ENCODE assay signal across 12 mouse cellular contexts in genomic region chr2:170349096-170349495, GRCm38 (mm10).
DNase-seq lines count a peak whose midpoint lies in the region; ATAC-seq lines count a peak whose summit lies in the region.
"Had no signal": no experiment of that assay in that cellular context is flagged by ENCODE, and none has a peak within 500 bp of the region (broad histone marks: within the 10 kb centered on the region; RNA-seq: fewer than 3 reads in every experiment).

No protein-coding gene starts in this region.

- intact Hi-C loops in heart, postnatal 36 days (cut with DNase I), result no loop called here

- ATAC-seq in activated CD4-positive, CD25-positive, alpha-beta regulatory T cell, adult 4 months, result peak; percentile 37
- no peak for ATAC-seq in frontal cortex, adult (ENCODE audit: low TSS enrichment)
- ATAC-seq: forebrain, postnatal 0 days had no signal

- peak; percentile 87 for DNase-seq in heart, adult 11 months
- DNase-seq in heart, postnatal 36 days, result no peak
- peak; percentile 25 for DNase-seq in CD4-positive helper T cell, adult 2 months (ENCODE audit: low read depth, low spot score)
- peak; percentile 24 for DNase-seq in thymus, postnatal 25 days
- no peak for DNase-seq in adipocyte (ENCODE audit: low spot score)
- DNase-seq: adrenal gland, postnatal 14 days; cerebellum, adult 9-10 months; forebrain, postnatal 0 days; gastrocnemius, postnatal 25 days; liver had no signal

Comparison
In these comparisons a context has a peak if more than half of its experiments do, and no peak if none do; other contexts are left out.
1. DNase-seq: peak in heart, adult 11 months (single experiment), CD4-positive helper T cell, adult 2 months (single experiment) and thymus, postnatal 25 days (single experiment); none in heart, postnatal 36 days (0 of 2) and adipocyte (single experiment).